Mouse (Mus musculus) kidney, postnatal 14 days (tissue): ENCODE measurements around the gene Gm10696.
"Not testable (repeated sequence)": the region's sequence is repeated elsewhere in the genome, so short reads cannot be mapped to it uniquely, and the experiment has no call there.

Experiments used
- DNase-seq: peaks from one replicate; pipeline ENCODE4 v3.0.0; 2022; ENCODE audit warnings: mixed read lengths

The Gm10696 gene

DNA sequence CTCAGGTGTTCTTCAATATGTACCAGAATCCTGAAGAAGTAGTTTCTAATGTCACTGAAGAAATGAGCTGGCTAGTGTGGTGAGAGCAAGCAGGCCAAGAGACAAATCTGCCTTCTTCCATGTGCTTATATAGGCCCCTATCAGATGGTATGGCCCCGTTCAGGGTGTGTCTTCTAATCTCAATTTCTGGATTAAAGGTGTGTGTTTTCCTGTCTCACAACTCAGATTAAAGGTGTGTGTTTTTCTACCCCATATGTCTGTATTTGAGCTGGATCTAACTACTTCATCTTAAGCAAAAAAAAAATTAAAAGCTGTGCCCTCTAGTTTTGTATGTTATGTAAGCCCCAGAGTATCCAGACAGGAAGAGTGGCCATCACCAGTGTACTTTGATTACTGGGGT lies at the start of gene Gm10696:
TSS of gene Gm10696 (minus strand) at position 101 of the 400 bp plus-strand sequence.
- DNase-seq = not testable (repeated sequence)

DNA sequence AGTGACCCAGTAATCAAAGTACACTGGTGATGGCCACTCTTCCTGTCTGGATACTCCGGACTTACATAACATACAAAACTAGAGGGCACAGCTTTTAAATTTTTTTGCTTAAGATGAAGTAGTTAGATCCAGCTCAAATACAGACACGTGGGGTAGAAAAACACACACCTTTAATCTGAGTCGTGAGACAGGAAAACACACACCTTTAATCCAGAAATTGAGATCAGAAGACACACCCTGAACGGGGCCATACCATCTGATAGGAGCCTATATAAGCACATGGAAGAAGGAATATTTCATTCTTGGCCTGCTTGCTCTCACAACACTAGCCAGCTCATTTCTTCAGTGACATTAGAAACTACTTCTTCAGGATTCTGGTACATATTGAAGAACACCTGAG lies 18.4 kb upstream of the Gm10696 start, which contains the start of gene Gm5286:
TSS of gene Gm5286 (plus strand) at position 301 of the 400 bp plus-strand sequence.
- DNase-seq = not testable (repeated sequence)

DNA sequence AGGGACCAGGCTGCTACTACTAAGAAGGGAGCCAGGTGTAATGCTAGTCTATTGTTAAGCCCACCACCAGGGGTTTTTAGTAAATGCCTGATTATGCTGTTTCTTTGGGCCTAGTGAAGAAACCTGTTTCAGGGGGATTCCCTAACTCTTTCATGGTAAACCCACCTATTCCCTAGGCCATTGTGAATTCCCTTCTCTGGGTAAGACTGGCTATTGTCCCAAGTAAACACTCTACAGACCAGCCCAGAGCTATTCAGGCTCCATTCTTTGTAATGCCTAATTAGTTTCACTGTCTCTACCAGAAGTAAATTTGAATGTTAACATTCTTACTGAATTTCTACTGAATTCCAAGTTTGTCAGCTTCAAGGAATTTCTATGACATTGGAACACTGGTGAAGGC lies 10.6 kb downstream of the Gm10696 start:
- DNase-seq = not testable (repeated sequence)
